Comparison of ENCODE assay signal across 7 mouse cellular contexts in genomic region chr11:60776107-60776828, GRCm38 (mm10). TPM values are rescaled to one million over a fixed set of nuclear protein-coding genes. Genes with fewer than 3 reads are reported as not detected.
A peak's percentile ranks its signal among the peaks of the same experiment; 100 is the strongest.
DNase-seq lines count a peak whose midpoint lies in the region; ATAC-seq and TF ChIP-seq lines count a peak whose summit lies in the region.

No protein-coding gene starts in this region.

- H3K36me3 ChIP-seq in lung, embryonic 15.5 days: peaks cover 15% of the 10 kb centered on the region
- peaks cover 30% of the 10 kb centered on the region for H3K36me3 ChIP-seq in limb, embryonic 10.5 days

- H3K4me2 ChIP-seq in lung, embryonic 15.5 days: peak overlapping the region; percentile 76

- peaks cover 59% of the 10 kb centered on the region for H3K4me1 ChIP-seq in lung, embryonic 15.5 days
- peaks cover 52% of the 10 kb centered on the region for H3K4me1 ChIP-seq in limb, embryonic 10.5 days
- peaks cover 26% of the 10 kb centered on the region for H3K4me1 ChIP-seq in olfactory bulb, adult 2 months (ENCODE audit: control insufficient read depth, insufficient read depth, low read length)

- intact Hi-C loops in gastrocnemius, postnatal 14 days (cut with DNase I; ENCODE audit: low total_unique reads): loop anchor here (5.0 kb wide), 1 partner anchor 34 kb away; no protein-coding TSS in a partner anchor

- no peaks in the 10 kb centered on the region for H3K27me3 ChIP-seq in lung, embryonic 15.5 days
- H3K27me3 ChIP-seq in limb, embryonic 10.5 days (ENCODE audit: low read depth, poor library complexity, severe bottlenecking): no peaks in the 10 kb centered on the region

- DNase-seq in lung, postnatal 25 days (ENCODE audit: low spot score): no peak
- no peak for DNase-seq in limb, embryonic 10.5 days (ENCODE audit: low spot score)
- no peak for DNase-seq in gastrocnemius, postnatal 14 days
- no peak for DNase-seq in thymus, postnatal 36 days

- H3K27ac ChIP-seq in lung, embryonic 15.5 days: peak overlapping the region; percentile 90
- H3K27ac ChIP-seq in limb, embryonic 10.5 days: peak overlapping the region; percentile 92
- H3K27ac ChIP-seq in olfactory bulb, adult 2 months (ENCODE audit: insufficient read depth, low read depth, low read length): no peak overlapping the region

- no peak for ATAC-seq in lung, embryonic 15.5 days (ENCODE audit: borderline replicate concordance, extremely low read depth, low FRiP score, low TSS enrichment)
- peak; percentile 13 for ATAC-seq in erythroblast, adult 5-6 weeks (replicated peaks; ENCODE audit: low FRiP score, poor library complexity, severe bottlenecking)

- peak overlapping the region; percentile 75 for H3K4me3 ChIP-seq in lung, embryonic 15.5 days
- peak overlapping the region; percentile 90 for H3K4me3 ChIP-seq in limb, embryonic 10.5 days
- H3K4me3 ChIP-seq in olfactory bulb, adult 2 months (ENCODE audit: insufficient read depth, low read depth, low read length): peak overlapping the region; percentile 76

- H3K9ac ChIP-seq in lung, embryonic 15.5 days: peak overlapping the region; percentile 71

- no peak for TF ChIP-seq POLR2A in olfactory bulb, adult 2 months (IDR thresholded peaks at IDR 0.05; ENCODE audit: insufficient read depth, low read depth, low read length)

- TF ChIP-seq CTCF in olfactory bulb, adult 2 months (IDR thresholded peaks at IDR 0.05; ENCODE audit: insufficient read depth, low read depth, low read length): no peak

- no peaks in the 10 kb centered on the region for H3K9me3 ChIP-seq in lung, embryonic 15.5 days
- no peaks in the 10 kb centered on the region for H3K9me3 ChIP-seq in limb, embryonic 10.5 days (replicated peaks)

- WGBS in lung, embryonic 15.5 days: 1% methylated on average over 17 of the region's 17 CpGs
- WGBS in limb, embryonic 10.5 days: 5% methylated on average over 17 of the region's 17 CpGs
- 4% methylated on average over 17 of the region's 17 CpGs for whole genome bisulfite sequencing in olfactory bulb, adult 2 months

RNA-seq across cellular contexts. Expression of gene Top3a, which starts 0.9 kb away (rescaled TPM):
- 17.0 and 17.2 TPM in 2 replicates for polyA plus RNA-seq in lung, embryonic 15.5 days (2015; fragmentation: Nextera tagmentation; extraction: Ambion mirVana)
- total RNA-seq in erythroblast, adult 5-6 weeks (2015; ENCODE audit: low replicate concordance): 5.6 and 7.1 TPM in 2 replicates
- 4.5 and 11.9 TPM in 2 replicates for total RNA-seq in erythroblast, adult 5-6 weeks (2017; ENCODE audit: low replicate concordance)
- polyA plus RNA-seq in limb, embryonic 10.5 days (2016; fragmentation: Nextera tagmentation; extraction: Ambion mirVana): 30.2 TPM in 2 replicates
- polyA plus RNA-seq in olfactory bulb, adult 2 months (2012; ENCODE audit: insufficient read depth, insufficient read length, low replicate concordance, missing spikeins): not detected in 2 replicates
- total RNA-seq in gastrocnemius, postnatal 14 days (2021): 1 to 10 TPM; 3.8 to 4.5 TPM

RNA-seq across cellular contexts. Expression of gene Smcr8, which starts 1.1 kb away (rescaled TPM):
- polyA plus RNA-seq in lung, embryonic 15.5 days (2015; fragmentation: Nextera tagmentation; extraction: Ambion mirVana): 4.5 and 5.3 TPM in 2 replicates
- total RNA-seq in erythroblast, adult 5-6 weeks (2015; ENCODE audit: low replicate concordance): 10.0 and 11.3 TPM in 2 replicates
- 3.5 and 5.6 TPM in 2 replicates for total RNA-seq in erythroblast, adult 5-6 weeks (2017; ENCODE audit: low replicate concordance)
- 8.2 and 9.3 TPM in 2 replicates for polyA plus RNA-seq in limb, embryonic 10.5 days (2016; fragmentation: Nextera tagmentation; extraction: Ambion mirVana)
- not detected in 2 replicates for polyA plus RNA-seq in olfactory bulb, adult 2 months (2012; ENCODE audit: insufficient read depth, insufficient read length, low replicate concordance, missing spikeins)
- 10 to 100 TPM; 11.2 to 16.7 TPM for total RNA-seq in gastrocnemius, postnatal 14 days (2021)

RNA-seq across cellular contexts. Expression of gene Shmt1, which starts 35.2 kb away (rescaled TPM):
- polyA plus RNA-seq in lung, embryonic 15.5 days (2015; fragmentation: Nextera tagmentation; extraction: Ambion mirVana): 58.3 and 58.5 TPM in 2 replicates
- 1.5 and 5.4 TPM in 2 replicates for total RNA-seq in erythroblast, adult 5-6 weeks (2015; ENCODE audit: low replicate concordance)
- total RNA-seq in erythroblast, adult 5-6 weeks (2017; ENCODE audit: low replicate concordance): 5.3 and 10.9 TPM in 2 replicates
- polyA plus RNA-seq in limb, embryonic 10.5 days (2016; fragmentation: Nextera tagmentation; extraction: Ambion mirVana): 106 and 124 TPM in 2 replicates
- polyA plus RNA-seq in olfactory bulb, adult 2 months (2012; ENCODE audit: insufficient read depth, insufficient read length, low replicate concordance, missing spikeins): not detected in 2 replicates
- total RNA-seq in gastrocnemius, postnatal 14 days (2021): 10 to 100 TPM; 19.3 to 21.3 TPM

RNA-seq across cellular contexts. Expression of gene Mief2, which starts 48.1 kb away (rescaled TPM):
- polyA plus RNA-seq in lung, embryonic 15.5 days (2015; fragmentation: Nextera tagmentation; extraction: Ambion mirVana): 13.5 and 14.7 TPM in 2 replicates
- total RNA-seq in erythroblast, adult 5-6 weeks (2015; ENCODE audit: low replicate concordance): 0.84 TPM in 1 of 2 replicates, not detected in the other
- total RNA-seq in erythroblast, adult 5-6 weeks (2017; ENCODE audit: low replicate concordance): 0.42 and 1.3 TPM in 2 replicates
- 15.2 and 18.2 TPM in 2 replicates for polyA plus RNA-seq in limb, embryonic 10.5 days (2016; fragmentation: Nextera tagmentation; extraction: Ambion mirVana)
- polyA plus RNA-seq in olfactory bulb, adult 2 months (2012; ENCODE audit: insufficient read depth, insufficient read length, low replicate concordance, missing spikeins): not detected in 2 replicates
- 10 to 100 TPM; 82.5 to 88.4 TPM for total RNA-seq in gastrocnemius, postnatal 14 days (2021)

RNA-seq across cellular contexts. Expression of gene Flii, which starts 49.2 kb away (rescaled TPM):
- polyA plus RNA-seq in lung, embryonic 15.5 days (2015; fragmentation: Nextera tagmentation; extraction: Ambion mirVana): 83.3 and 94.4 TPM in 2 replicates
- 26.9 and 54.8 TPM in 2 replicates for total RNA-seq in erythroblast, adult 5-6 weeks (2015; ENCODE audit: low replicate concordance)
- total RNA-seq in erythroblast, adult 5-6 weeks (2017; ENCODE audit: low replicate concordance): 32.3 and 66.9 TPM in 2 replicates
- 71.1 and 77.7 TPM in 2 replicates for polyA plus RNA-seq in limb, embryonic 10.5 days (2016; fragmentation: Nextera tagmentation; extraction: Ambion mirVana)
- polyA plus RNA-seq in olfactory bulb, adult 2 months (2012; ENCODE audit: insufficient read depth, insufficient read length, low replicate concordance, missing spikeins): not detected in 2 replicates
- 10 to 100 TPM; 87.8 to 90.9 TPM for total RNA-seq in gastrocnemius, postnatal 14 days (2021)

Comparison
In these comparisons a context has a peak if more than half of its experiments do, and no peak if none do; other contexts are left out.
1. RNA of gene Shmt1, which starts 35.2 kb away (polyA plus RNA-seq): 106 to 124 TPM in limb, embryonic 10.5 days and 58.3 to 58.5 TPM in lung, embryonic 15.5 days; not detected in olfactory bulb, adult 2 months; every median in the first group is over 10 times any median in the second.
2. Peak in every context shown above with its lines, with median percentiles within 50 percentile points of each other: H3K4me3 ChIP-seq.